Mouse (Mus musculus): ENCODE results near the gene Cul7.

Cul7 gene

GRCm38 (mm10) chr17:46628791-46629684 lies 21.1 kb upstream of the Cul7 start, which contains the start of gene Ptk7:
Ptk7 (minus strand) TSS chr17:46629504.
- peak; percentile 26 to 49 for DNase-seq

DNA sequence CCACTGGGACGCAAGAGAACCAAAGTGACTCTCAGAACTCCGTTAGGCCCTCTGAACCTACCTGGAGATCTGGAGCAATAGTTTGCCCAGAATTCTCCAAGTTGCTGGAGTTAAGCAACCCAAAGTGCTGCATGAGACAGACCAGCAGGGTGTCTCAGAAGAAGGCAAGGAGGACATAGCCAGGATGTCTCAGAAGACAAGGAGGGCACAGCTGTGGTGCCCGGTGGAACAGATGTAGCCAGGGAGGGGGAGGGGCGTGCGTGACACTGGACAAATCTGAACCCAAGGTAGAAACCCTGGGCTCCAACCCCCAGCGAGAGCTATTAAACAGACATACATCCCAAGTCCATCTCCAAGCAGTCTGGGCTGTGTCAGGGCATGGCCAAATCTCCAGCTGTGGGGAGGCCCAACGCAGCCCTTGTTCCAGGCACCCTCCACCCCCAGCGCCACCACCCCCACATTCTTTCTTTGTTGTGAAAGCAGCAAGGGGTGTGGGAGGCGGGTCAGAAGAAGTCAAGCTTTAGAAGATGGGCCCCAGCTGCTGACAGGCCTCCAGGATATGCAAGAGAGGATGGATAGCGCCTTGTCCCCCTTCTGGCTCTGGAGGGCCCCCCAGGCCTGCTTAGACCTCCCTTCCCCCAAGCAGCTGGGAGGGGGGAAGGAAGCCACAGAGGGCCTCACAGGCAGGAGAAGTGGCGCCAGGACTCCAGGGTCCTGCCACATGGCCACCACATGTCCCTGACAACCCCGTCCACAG lies 20.3 kb upstream of the Cul7 start:
- DNase-seq: peak in 1 of 2 experiments; percentile 11

- no peak for DNase-seq
These were observed 13.2 kb upstream of the Cul7 start for GRCm38 (mm10) chr17:46636831-46637523.

GRCm38 (mm10) chr17:46639929-46640328 lies 10.2 kb upstream of the Cul7 start:
- no peak for DNase-seq

- DNase-seq: no peak
These were observed 8.1 kb upstream of the Cul7 start for GRCm38 (mm10) chr17:46642060-46642459.

DNA sequence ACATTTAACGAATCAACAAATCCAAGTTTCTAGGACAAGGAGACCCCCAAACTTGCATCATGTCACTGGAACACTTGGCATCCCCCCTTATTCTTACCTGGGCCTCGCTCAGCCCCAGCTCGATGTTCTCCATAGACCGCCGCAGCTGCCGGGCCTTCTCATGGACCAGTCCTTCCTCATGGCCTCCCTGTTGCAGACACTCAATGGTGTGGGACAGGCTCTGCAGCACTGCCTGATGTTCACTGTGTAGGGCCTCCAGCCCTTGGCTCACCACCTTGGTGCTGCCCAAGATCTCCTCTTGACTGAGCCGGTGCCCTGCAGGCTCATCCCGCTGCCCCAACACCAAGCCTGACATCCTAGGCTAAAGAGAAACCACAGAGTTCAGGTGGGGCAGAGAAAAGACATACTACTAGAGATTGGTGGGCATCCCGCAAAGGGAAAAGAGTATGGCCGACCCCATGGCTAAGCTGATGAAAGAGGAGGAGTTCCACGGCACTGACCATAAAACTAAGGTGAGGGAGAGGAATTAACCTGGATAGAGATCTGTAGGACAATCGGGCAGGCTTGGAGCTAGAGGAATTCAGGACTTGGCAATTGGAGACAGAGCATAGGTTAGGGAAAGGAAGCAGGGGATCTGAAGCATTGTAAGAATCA lies 5.9 kb upstream of the Cul7 start:
- DNase-seq: no peak

- no peak for DNase-seq
These were observed 5.1 kb upstream of the Cul7 start for GRCm38 (mm10) chr17:46644916-46645475.

- DNase-seq: peak; percentile 96 to 97
These were observed 4.4 kb upstream of the Cul7 start, which contains the start of the genes Klc4 and Mrpl2 for GRCm38 (mm10) chr17:46645561-46646321. Klc4 (minus strand) TSS chr17:46646022. Mrpl2 (plus strand) TSS chr17:46646229.

DNA sequence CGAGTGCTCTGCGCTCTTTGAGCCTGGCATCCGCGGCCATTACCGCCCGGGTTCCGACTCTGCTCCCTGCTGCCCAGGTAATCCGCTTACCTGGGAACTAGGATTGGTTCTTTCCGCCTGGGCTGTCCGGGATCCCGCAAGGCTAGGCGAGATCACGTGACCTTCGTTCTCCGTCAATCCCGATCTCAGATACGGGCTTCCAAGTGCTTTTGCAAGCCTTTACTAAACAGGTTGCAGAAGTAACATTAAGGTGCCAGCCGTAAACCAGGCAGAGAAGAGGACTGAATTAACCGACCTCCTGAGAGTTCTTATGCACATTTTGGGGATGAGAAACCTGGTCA lies 3.8 kb upstream of the Cul7 start:
- DNase-seq: no peak

DNA sequence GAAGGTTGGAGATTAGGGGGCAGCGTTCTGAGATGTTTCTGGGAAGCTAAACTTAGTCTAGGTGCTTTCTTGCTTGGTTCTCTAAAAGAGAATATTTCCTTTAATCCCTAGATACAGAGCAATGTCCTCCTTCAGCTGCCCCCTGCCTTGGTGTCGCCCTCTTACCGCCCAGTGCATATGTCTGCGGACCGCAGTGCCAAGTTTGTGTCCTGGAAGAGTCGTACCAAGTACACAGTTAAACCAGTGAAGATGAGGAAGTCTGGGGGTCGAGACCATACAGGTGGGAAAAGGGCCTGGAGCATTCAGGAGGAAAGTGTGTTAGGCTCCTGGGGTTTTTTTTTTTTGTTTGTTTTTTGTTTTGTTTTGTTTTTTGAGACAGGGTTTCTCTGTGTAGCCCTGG lies 2.9 kb upstream of the Cul7 start:
- DNase-seq: no peak

DNA sequence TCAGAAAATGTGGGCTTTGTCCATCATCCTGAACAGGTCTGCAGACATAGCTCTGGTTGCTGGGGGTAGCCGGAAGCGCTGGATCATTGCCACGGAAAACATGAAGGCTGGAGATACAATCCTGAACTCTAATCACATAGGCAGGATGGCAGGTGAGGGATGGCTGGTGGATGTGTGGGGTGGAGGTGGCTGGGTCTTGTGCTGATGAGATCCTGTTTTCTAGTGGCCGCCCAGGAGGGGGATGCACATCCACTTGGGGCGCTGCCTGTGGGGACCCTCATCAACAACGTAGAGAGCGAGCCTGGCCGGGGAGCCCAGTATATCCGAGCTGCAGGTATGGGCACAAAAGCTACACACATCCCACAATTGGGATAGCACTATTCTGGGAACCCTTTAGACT lies 1.7 kb upstream of the Cul7 start:
- DNase-seq: no peak

GRCm38 (mm10) chr17:46649811-46650210 lies 326 bp upstream of the Cul7 start:
- DNase-seq: no peak

- peak in 1 of 2 experiments; percentile 19 for DNase-seq
These were observed 1.2 kb downstream of the Cul7 start for GRCm38 (mm10) chr17:46651292-46651691.

- DNase-seq: no peak
These were observed 1.8 kb downstream of the Cul7 start for GRCm38 (mm10) chr17:46651755-46652547.

DNA sequence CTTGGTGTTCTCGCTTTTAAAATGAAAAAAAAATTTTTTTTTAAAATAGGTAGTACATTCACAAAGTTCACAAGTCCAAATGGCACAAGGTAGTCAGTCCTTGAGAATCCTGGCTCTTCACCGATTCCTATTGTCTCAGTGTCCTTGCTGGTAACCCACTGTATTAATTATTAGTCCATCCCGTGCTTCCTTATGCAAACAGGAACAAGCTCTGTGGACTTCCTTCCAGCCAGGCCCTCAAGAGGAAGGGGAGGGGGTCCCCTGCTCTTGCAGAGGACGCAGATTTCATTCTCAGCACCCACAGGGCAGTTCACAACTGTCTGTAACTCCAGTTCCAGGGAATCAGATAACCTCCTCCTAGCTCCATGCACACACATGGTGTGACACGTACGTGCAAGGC lies 5.9 kb downstream of the Cul7 start:
- no peak for DNase-seq

DNA sequence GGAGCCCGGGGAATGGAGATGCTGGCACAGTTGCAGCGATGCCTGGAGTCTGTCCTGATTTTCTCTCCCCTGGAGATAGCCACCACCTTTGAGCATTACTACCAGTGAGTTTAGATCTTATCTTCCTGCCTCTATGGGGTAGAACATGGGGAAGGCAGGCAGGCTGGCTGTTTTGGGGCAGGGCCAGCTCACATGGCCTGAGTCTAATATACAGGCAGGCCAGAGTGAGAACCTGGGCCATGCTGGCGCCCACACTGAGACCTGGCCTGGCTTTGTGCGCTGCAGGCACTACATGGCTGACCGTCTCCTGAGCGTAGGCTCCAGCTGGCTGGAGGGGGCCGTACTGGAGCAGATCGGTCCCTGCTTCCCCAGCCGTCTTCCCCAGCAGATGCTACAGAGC lies 11.2 kb downstream of the Cul7 start:
- no peak for DNase-seq

DNA sequence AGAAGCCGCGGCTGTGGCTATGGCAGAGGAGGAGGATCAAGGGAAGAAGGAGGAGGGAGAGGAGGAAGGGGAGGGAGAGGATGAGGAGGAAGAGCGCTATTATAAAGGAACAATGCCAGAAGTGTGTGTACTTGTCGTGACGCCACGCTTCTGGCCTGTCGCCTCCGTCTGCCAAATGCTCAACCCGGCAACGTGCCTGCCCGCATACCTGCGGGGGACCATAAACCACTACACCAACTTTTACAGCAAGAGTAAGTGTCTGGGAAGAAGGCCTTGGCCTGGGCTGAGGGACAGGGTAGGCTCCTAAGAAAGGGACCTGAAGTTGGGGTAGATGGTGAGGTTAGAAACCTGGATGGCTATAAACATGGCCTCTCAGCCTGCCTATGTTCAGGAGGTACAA lies 11.8 kb downstream of the Cul7 start:
- no peak for DNase-seq

DNA sequence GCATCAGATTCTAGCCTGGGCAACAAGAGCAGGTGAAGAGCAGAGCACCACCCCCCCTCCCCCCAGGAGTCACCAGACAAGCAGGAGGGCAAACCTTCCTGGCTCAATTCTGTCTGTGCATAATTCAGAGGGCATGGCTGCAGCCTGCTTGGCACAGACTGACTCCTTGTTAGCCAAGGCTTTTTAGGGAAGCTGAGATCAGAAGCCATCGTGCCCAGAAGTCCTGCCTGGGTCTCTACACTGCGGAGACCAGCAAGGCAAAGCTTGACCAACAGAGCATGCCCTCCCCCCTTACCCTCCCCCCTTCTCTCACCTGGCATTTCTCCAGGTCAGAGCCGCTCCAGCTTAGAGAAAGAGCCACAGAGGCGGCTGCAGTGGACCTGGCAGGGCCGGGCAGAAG lies 12.6 kb downstream of the Cul7 start:
- DNase-seq: no peak

- DNase-seq: no peak
These were observed 17.6 kb downstream of the Cul7 start for GRCm38 (mm10) chr17:46667712-46668111.

DNA sequence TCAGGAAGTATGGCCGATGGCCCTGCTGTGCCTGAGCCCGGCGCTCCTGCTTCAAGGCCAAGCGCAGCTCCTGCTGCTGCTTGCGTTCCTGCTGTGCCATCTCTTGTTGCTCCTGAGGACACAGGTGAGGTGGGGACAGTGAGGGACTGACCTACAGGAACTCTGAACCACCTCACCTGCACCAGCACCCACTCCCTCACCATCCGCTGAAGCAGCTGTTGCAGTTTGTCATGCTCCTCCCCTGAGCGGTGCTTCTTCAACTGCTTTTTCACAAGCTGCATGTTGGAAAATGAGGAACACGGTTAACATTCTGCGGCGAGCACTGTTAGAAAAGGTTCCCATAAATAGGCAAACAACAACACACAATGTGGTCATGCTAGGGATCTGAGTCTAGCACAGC lies 19.8 kb downstream of the Cul7 start:
- no peak for DNase-seq
